Mouse (Mus musculus) gastrocnemius, adult 2 months (tissue): ENCODE data around the gene Cdc14a. TPM values are rescaled to one million over a fixed set of nuclear protein-coding genes. Genes with fewer than 3 reads are reported as not detected.
A peak's percentile ranks its signal among the peaks of the same experiment; 100 is the strongest.

Experiments used
- DNase-seq: peaks from one replicate; pipeline ENCODE4 v3.0.0; 2022
- H3K27ac ChIP-seq: fragments of 200-600 bp; 2 replicates; pipeline ENCODE4 v1.8.1; 2022; ENCODE audit warnings: mild to moderate bottlenecking
- H3K4me3 ChIP-seq: fragments of 200-600 bp; 2 replicates; pipeline ENCODE4 v1.8.1; 2022; ENCODE audit warnings: mild to moderate bottlenecking, moderate library complexity
- CTCF ChIP-seq: fragments of 200-600 bp; IDR thresholded peaks from 2 replicates; pipeline ENCODE4 v1.8.1; 2022; ENCODE audit warnings: antibody characterized with exemption, mild to moderate bottlenecking, moderate library complexity
- intact Hi-C: fragments of 180-260 bp; cut with DNase I; formaldehyde crosslinking; loops from one replicate; pipeline ENCODE4 v1.15.1; 2025
- total RNA-seq, 2 experiments: library from RNA; stranded (reverse); gene quantifications; 2 replicates each; pipeline ENCODE4 v1.2.3; 2021

Gene Cdc14a
- total RNA-seq, 2 experiments from 2014 or later: 19.3 to 28.5 TPM

GRCm38 (mm10) chr3:116304800-116305753 lies 118.8 kb downstream of the Cdc14a start:
- intact Hi-C loops: no loop called here
- H3K4me3 ChIP-seq: no peak overlapping the region
- no peak for DNase-seq
- no peak overlapping the region for H3K27ac ChIP-seq
- TF ChIP-seq CTCF: no peak; the same call in 1 of the 2 replicates

GRCm38 (mm10) chr3:116302581-116302980 lies 121.3 kb downstream of the Cdc14a start:
- no peak overlapping the region for H3K4me3 ChIP-seq
- no peak for TF ChIP-seq CTCF
- intact Hi-C loops: no loop called here
- no peak for DNase-seq
- no peak overlapping the region for H3K27ac ChIP-seq

- H3K4me3 ChIP-seq: no peak overlapping the region
- no peak for DNase-seq
- TF ChIP-seq CTCF: no peak
- intact Hi-C loops: no loop called here
- no peak overlapping the region for H3K27ac ChIP-seq
Observed at GRCm38 (mm10) chr3:116301754-116302153, 122.1 kb downstream of the Cdc14a start.

GRCm38 (mm10) chr3:116298727-116299126 lies 125.1 kb downstream of the Cdc14a start:
- H3K27ac ChIP-seq: no peak overlapping the region
- intact Hi-C loops: no loop called here
- TF ChIP-seq CTCF: no peak
- no peak overlapping the region for H3K4me3 ChIP-seq
- DNase-seq: no peak

GRCm38 (mm10) chr3:116298003-116298402 lies 125.8 kb downstream of the Cdc14a start:
- no peak overlapping the region for H3K27ac ChIP-seq
- intact Hi-C loops: no loop called here
- DNase-seq: no peak
- TF ChIP-seq CTCF: no peak
- H3K4me3 ChIP-seq: no peak overlapping the region

GRCm38 (mm10) chr3:116297170-116297569 lies 126.7 kb downstream of the Cdc14a start:
- intact Hi-C loops: no loop called here

GRCm38 (mm10) chr3:116290041-116290815 lies 133.6 kb downstream of the Cdc14a start:
- intact Hi-C loops: no loop called here
- TF ChIP-seq CTCF: no peak
- H3K4me3 ChIP-seq: no peak overlapping the region
- DNase-seq: no peak
- no peak overlapping the region for H3K27ac ChIP-seq

More at GRCm38 (mm10) chr3:116297170-116297569, 126.7 kb downstream of the Cdc14a start:
- no peak for TF ChIP-seq CTCF
- DNase-seq: no peak
- Histone ChIP-seq H3K27ac (no peak overlapping the region), H3K4me3 (no peak overlapping the region)

GRCm38 (mm10) chr3:116288833-116289232 lies 135.0 kb downstream of the Cdc14a start:
- DNase-seq: peak; percentile 37
- intact Hi-C loops: no loop called here
- H3K4me3 ChIP-seq: no peak overlapping the region
- TF ChIP-seq CTCF: no peak
- H3K27ac ChIP-seq: peak overlapping the region; percentile 46

GRCm38 (mm10) chr3:116284735-116285134 lies 139.1 kb downstream of the Cdc14a start:
- H3K4me3 ChIP-seq: no peak overlapping the region
- TF ChIP-seq CTCF: no peak
- DNase-seq: no peak
- intact Hi-C loops: no loop called here
- H3K27ac ChIP-seq: no peak overlapping the region

GRCm38 (mm10) chr3:116283996-116284395 lies 139.8 kb downstream of the Cdc14a start:
- TF ChIP-seq CTCF: no peak
- DNase-seq: no peak
- H3K27ac ChIP-seq: no peak overlapping the region
- intact Hi-C loops: no loop called here
- no peak overlapping the region for H3K4me3 ChIP-seq

- Histone ChIP-seq H3K27ac (no peak overlapping the region), H3K4me3 (no peak overlapping the region)
- no peak for DNase-seq
- intact Hi-C loops: no loop called here
- no peak for TF ChIP-seq CTCF
Observed at GRCm38 (mm10) chr3:116281663-116282062, 142.2 kb downstream of the Cdc14a start.

GRCm38 (mm10) chr3:116277146-116277545 lies 146.7 kb downstream of the Cdc14a start:
- no peak for DNase-seq

GRCm38 (mm10) chr3:116271679-116272078 lies 152.2 kb downstream of the Cdc14a start:
- intact Hi-C loops: no loop called here
- no peak for DNase-seq
- Histone ChIP-seq H3K27ac (no peak overlapping the region), H3K4me3 (no peak overlapping the region)
- no peak for TF ChIP-seq CTCF

More at GRCm38 (mm10) chr3:116277146-116277545, 146.7 kb downstream of the Cdc14a start:
- TF ChIP-seq CTCF: no peak
- no peak overlapping the region for H3K4me3 ChIP-seq
- H3K27ac ChIP-seq: no peak overlapping the region
- intact Hi-C loops: no loop called here
